Mouse (Mus musculus) myocyte (in vitro differentiated cells): Measurements from ENCODE around the gene Cpsf4l.

Source experiments
- POLR2A ChIP-seq: IDR thresholded peaks from one replicate; pipeline ENCODE4 v1.6.1; 2011; ENCODE audit warnings: low read depth, mild to moderate bottlenecking, control low read depth, moderate library complexity; ENCODE audit not compliant: insufficient read length
- POLR2AphosphoS2 ChIP-seq: IDR thresholded peaks from one replicate; pipeline ENCODE4 v1.6.1; 2011; ENCODE audit warnings: low read depth, control low read depth; ENCODE audit not compliant: insufficient read length
- TCF12 ChIP-seq: IDR thresholded peaks from one replicate; pipeline ENCODE4 v1.6.1; 2011; ENCODE audit warnings: mild to moderate bottlenecking, control low read depth; ENCODE audit not compliant: poor library complexity, insufficient read depth, severe bottlenecking
- USF1 ChIP-seq: IDR thresholded peaks from one replicate; pipeline ENCODE4 v1.6.1; 2011; ENCODE audit warnings: low read depth, mild to moderate bottlenecking, control low read depth, moderate library complexity

GRCm38 (mm10) chr11:113667704-113668103 is 42.1 kb downstream of the Cpsf4l start:
- TF ChIP-seq POLR2AphosphoS2 (no peak), POLR2A (no peak), USF1 (no peak), TCF12 (no peak)
